Mouse (Mus musculus): Measurements from ENCODE around the gene Zfp940.

The Zfp940 gene

DNA sequence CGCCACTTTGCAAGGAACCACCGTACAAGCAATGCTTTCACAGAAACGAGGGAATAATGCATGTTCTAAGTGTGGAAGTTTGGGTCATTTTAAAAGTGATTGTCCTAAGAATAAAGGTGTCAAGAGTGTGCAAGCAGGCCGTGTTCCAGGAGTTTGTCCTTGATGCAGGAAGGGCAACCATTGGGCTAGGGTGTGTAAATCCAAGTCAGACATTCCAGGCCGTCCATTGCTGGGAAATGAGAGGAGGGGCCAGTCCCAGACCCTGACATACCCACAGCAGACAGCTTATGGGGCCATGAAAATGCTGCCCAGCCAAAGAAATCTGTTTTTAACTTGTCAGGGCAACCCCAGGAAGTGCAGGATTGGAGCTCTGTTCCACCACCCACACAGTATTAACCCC lies 46.4 kb downstream of the Zfp940 start:
- DNase-seq (ENCODE audit: low spot score), result no peak

DNA sequence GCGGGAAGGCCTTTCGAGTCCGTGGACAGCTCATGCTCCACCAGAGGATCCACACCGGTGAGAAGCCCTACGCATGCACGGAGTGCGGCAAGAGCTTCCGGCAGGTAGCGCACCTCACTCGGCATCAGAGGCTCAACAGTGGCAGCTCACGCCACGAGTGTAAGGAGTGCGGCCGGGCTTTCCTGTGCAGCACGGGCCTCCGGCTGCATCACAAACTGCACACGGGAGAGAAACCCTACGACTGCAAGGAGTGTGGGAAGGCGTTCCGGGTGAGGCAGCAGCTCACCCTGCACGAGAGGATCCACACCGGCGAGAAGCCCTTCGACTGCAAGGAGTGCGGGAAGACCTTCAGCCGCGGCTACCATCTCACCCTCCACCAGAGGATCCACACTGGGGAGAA lies 60.6 kb downstream of the Zfp940 start:
- DNase-seq (ENCODE audit: low spot score), result no peak

DNA sequence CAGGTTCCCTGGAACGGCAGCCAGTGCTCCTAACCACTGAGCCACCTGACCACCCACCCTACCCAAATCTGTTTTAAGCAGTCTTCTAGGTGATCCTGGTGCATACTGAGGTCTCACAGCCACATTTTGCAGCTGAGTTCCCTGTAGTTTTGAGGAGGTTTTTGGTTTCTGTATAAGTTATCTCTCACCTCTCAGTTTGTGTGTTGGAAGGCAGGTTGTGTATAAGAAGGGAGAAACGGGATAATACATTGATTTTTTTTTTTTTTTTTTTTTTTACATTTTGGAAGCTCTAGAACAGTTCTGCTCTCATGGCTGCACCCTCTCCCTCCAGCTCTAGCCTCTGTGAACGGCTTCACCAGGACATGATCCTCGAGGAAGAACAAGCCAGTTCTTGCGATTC lies 67.6 kb downstream of the Zfp940 start:
- no peak for DNase-seq (ENCODE audit: low spot score)

DNA sequence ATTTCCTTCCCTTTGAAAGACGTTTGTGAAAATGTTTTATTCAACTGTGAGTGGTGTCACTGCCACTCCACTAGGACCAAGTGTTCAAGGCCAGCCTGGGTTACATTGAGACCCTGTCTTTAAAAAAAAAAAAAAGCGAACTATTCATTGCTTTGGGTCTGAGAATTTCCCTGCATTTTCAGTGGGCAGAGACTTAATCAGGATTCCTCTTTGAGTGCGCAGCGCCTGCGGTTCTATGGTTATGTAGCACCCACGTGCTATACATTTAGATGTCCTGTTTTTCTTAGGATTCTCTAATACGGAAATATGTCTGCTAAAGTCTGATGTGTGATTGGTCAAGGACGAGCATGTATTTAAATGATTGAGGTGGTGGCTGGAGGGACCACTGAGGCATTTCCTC lies 68.4 kb downstream of the Zfp940 start:
- no peak for DNase-seq (ENCODE audit: low spot score)

DNA sequence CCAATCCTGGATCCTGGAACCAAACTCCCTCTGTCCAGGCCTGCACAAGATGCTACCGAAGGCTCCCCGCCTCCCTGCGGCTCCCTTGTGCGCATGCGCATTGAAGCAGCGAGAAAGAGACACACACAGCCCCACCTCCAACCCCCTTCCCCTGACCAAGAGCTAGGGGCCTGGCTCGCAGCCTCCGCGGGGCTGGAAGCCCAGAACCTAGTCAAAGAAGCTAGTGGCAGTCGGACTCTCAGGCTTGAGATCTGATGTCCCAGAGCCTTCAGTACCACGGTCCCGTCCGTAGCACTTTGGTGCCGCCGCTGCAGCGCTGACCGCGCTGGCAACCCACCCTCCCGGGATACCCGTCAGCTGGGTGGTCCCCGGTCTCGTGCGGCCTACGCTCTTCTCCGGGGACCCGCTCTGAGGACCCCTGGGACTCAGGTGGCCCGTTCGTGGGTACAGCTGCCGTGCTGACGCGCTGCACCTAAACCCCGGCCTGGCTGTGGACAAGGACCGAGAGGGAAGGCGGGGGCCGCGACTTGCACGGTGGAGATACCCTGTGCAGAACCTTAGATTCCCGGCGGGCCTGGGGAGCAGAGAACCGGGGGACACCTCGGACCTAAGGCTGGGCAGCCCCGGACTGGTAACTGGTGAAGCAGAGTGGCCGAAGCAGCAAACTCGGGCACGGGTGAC lies 69.5 kb downstream of the Zfp940 start, which contains the start of gene Zfp30:
Gene Zfp30 (plus strand): TSS at position 128 of the 681 bp plus-strand sequence.
- DNase-seq (ENCODE audit: low spot score), result peak; percentile 61

All from urinary bladder, postnatal 25 days (tissue).